Mouse (Mus musculus) E14TG2a.4 (cell line): Measurements from ENCODE around the gene 2410015M20Rik.

Experiments used
- CTCF ChIP-seq: conservative IDR thresholded peaks from 2 replicates; pipeline ENCODE4 v1.5.1; 2014; ENCODE audit warnings: low read length
- POU5F1 ChIP-seq: IDR thresholded peaks from 2 replicates; pipeline ENCODE4 v1.6.1; 2014; ENCODE audit warnings: low read length, borderline replicate concordance

- TF ChIP-seq CTCF (no peak), POU5F1 (no peak)
Observed at GRCm38 (mm10) chr17:56570287-56570686, 39.3 kb downstream of the 2410015M20Rik start.
